Mouse (Mus musculus): ENCODE results near the gene Ube2o.
A peak's percentile ranks its signal among the peaks of the same experiment; 100 is the strongest.

Ube2o gene

DNA sequence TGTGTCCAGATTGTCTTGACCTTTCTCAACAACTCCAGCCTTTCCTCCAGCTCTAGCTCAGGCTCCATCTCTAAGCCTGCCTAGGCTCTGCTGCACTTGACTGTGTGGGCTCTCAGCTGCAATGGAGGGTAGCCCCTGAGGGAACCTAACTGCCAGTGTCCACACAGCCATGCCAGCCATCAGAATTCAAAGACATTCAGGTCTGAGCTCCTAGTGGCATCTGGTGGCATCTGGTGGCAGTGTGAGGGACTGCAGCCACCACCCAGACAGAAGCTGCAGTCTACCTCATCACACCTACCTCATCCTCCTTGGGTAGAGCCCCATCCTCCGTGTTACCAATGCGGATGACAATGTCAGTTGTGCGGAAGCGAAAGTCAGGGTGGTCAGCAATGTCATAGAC is 38.1 kb downstream of the Ube2o start:
- peak; percentile 69 to 70 for DNase-seq (ENCODE audit: low spot score in 2 of 2)

DNA sequence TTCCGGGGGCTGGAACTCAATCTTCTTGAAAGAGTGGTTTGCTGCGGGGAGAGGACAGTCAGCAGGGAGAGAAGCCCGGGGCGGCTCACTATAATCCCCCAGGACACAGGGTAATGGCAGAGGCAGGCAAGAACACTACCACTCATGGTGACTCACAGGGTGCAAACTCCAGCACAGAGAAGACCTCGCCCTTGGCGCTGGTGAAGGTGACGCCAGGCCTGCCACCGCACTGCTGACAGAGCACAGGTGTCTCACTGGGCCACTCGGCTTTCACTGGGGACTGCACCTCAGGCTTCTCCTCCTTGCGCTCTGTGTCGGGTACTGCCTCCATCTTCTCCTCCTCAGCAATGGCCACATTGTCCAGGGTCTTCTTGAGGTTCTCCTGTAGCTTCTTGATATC is 40.1 kb downstream of the Ube2o start:
- no peak for DNase-seq (ENCODE audit: low spot score in 2 of 2)

DNA sequence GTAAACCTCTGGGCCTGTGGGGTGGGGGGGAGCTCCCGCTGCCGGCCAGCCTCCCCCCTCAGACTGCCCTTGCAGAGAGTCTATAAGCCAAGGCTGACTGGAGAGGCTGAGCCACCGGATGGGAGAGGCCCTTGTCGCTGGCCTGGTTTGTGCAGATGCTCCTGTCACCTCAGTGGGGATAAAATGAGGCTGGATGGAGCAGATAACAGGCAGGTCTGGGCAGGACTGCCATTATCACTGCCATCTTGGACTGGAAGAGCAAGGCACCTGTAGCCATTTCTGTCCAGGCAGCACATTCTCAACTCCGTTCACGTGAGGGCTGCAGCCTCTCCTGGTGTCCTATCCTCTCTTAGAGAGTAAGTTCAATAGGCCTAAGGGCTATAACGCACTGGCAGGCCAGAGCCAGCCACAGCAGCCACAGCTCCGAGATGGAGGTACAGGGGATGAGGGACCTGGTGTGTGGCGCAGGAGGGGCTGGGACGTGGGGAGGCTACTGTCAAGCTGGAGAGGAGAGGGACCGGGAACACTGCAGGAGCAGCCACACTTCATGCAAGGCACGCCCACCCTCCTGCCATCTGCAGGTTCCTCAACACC is 43.0 kb downstream of the Ube2o start:
- DNase-seq (ENCODE audit: low spot score in 2 of 2) = no peak

DNA sequence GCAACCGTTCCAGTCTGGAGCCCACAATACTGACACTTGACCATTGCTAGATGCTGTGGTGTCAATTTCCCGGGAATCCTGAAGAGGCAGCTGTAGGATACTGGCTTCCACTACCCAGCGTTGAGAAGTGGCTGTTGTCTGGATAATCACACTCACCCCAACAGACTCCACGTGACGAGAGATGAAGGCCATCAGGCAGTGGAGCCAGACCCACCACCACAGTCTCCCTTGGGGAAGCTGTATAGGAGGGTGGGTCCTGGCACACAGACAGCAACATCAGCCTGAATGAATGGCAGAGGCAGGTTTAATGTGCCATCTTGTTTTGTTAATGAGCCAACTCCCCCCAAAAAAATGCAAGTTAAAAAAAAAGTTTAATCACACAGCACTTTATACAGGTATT is 43.9 kb downstream of the Ube2o start:
- DNase-seq (ENCODE audit: low spot score in 2 of 2) = no peak

DNA sequence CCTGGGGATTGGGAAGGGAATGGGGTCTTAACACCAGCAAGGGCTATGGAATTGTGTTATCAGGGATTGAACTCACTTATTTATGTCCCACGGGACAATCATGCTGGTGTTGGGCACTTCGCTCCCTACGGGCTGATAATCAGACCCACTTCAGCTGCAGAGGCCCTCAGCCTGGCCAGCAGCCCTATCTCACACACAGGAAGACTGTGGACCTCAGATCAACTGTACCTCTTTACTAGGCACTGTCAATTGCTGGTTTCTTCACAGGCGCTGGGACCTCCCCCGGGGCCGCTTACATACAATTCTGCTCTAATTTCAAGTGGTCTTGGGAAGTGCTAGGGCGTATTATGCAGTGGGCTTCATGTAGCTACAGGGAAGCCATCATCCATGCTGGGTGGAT is 44.6 kb downstream of the Ube2o start:
- no peak for DNase-seq (ENCODE audit: low spot score in 2 of 2)

DNA sequence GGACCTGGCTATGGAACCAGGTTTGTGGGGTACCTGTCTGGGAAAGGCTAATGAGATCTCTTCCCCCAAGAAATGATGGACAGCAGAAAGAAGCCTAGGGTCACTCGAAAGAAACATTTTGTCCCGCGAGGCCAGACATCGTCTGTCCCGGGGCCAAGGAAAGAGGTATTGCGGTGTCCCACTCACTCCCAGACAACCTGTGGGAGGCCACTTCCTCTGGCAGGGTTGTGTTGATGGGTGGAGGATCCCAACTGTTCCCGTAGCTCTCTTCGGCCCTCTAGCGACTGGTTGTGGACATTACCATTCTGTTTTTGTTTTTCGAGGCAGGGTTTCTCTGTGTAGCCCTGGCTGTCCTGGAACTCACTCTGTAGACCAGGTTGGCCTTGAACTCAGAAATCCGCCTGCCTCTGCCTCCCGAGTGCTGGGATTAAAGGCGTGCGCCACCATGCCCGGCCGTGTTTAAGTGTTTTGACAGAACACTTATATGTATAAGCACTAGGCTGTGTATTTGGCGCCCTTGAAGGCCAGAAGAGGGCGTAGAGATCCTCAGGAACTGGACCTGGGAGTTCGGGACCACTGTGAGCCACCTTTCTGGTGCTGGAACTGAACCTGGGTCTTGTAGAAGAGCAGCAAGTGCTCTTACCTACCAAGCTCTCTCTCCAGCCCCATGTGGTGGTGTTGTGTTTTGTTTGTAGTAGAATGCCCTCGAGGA is 46.9 kb downstream of the Ube2o start:
- DNase-seq (ENCODE audit: low spot score in 2 of 2) = peak; percentile 73 to 75

DNA sequence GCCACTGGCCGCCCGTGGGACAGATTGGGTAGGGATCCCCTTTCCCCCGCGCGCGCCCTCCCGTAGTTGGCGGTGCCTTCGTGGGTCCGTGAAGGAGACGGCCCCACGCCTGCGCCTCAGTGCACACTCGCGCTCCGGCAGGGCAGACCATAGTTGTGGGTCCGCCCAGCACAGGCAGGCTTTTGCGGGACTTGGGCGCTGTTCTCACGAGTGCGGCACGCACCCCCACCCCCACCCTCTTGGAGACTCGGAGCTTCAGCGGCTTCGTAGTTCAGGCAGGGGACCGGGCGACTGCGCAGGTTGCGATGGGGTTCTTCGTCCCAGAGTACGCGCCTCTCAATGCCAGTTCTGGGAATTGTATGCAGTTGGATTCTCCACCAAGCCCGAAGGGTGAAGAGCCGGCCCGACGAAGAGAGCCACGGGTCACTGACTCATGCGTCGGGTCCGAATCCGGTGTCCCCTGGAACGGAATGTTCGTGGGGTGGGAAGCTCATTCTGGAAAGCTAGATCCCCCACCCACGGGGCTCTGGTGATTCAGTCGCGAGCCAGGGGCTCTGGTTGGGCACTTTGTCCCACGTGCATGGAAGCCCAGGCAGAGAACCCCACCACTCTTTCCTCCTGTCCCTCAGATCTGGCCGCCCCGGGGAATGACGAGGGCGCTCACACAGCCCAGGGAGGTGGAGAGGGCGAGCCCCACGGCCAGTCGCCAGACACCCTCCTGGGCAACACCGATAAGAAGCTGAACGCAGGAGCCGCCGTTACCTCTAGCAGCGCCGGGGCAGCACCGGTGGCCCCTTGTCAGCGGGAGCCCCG is 47.7 kb downstream of the Ube2o start:
- DNase-seq (ENCODE audit: low spot score in 2 of 2) = no peak

DNA sequence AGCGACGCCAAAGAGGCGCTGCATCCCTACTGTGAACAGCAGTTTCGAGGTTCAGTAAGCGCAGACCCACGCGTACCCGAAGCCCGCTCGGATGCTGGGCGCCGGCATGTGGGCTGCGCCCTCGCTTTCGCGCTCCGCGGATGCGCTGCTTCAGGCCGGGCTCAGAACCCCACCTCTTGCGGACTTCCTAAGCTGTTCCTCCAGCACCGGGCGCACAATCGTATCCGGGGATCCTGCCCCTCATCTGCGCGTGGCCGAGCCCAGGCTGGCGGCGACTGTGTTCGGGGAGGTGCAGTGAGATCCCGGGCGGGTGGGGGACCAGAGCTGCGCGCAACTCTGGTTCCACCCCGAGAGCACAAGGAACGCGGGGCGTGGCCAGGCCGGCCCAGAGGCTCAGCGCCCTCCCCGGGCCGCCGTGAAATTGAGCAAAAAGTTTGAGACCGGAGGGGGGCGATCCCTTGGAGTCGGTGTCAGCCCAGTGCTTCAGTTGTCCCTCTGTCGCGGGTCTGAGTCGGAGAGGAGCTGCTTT is 48.4 kb downstream of the Ube2o start:
- peak; percentile 58 to 62 for DNase-seq (ENCODE audit: low spot score in 2 of 2)

DNA sequence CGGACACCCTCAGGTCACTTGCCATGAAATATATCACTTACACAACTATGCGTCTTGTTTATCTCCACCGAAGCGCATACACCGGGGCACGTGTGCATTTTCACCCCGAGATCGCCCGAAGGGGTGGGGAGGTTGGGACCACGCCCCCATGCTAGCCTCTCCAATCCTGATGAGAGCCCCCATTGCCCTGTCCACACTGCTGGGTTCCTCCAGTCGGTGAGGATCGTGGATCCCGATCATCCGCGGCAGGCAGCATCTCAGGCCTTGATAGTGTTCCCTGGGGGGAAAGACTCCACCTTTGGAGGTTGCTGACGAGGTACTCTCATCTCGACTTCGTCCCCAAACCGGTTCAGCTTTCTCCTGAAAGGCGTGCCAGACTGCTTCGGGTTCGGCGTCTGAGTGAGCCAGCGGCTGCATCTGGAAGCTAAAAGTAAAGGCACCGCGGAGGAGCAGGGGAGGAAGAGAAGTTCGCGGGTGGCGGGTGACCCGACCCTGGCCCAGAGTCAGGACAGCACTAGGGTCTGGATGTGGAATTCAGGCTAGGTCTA is 48.9 kb downstream of the Ube2o start:
- no peak for DNase-seq (ENCODE audit: low spot score in 2 of 2)

DNA sequence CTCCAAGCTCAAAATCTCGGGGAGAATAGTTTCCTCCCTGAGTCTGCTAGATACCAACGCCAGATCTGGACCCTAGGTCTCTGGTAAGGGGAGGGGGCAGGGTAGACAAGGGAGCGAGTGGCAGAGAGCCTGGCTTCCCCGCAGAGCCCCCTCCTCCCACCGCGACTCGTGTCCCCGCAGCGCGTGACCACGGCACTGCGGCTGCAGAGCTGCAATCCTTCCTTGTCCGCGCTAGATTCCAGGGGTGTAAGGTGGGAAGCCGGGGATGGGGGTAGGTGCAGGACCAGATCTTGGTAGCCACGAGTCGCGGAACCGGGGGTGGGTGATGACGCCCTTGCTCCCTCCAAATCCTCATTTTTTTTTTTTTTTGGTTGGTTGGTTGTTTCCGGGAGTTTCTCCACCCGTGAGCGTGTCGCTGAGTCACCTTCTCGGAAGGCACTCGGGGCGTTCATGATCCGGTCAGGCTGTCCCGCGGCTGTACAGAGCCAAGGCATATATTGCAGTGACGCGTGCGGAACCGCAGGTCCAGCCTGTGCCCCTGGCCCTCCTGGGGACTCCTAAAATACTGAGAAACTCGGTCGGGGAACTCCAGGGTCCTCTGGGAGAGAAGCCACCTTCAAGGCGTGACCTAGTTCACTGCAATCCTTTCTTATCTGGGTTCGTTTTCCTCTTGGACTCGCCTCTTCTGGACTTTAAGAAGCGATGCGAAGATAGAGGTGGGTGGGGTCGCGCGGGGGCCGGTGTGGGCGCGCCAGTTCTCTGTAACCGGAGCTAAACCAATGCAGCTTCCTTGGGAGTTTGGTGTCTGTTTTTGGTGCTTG is 49.7 kb downstream of the Ube2o start:
- no peak for DNase-seq (ENCODE audit: low spot score in 2 of 2)

DNA sequence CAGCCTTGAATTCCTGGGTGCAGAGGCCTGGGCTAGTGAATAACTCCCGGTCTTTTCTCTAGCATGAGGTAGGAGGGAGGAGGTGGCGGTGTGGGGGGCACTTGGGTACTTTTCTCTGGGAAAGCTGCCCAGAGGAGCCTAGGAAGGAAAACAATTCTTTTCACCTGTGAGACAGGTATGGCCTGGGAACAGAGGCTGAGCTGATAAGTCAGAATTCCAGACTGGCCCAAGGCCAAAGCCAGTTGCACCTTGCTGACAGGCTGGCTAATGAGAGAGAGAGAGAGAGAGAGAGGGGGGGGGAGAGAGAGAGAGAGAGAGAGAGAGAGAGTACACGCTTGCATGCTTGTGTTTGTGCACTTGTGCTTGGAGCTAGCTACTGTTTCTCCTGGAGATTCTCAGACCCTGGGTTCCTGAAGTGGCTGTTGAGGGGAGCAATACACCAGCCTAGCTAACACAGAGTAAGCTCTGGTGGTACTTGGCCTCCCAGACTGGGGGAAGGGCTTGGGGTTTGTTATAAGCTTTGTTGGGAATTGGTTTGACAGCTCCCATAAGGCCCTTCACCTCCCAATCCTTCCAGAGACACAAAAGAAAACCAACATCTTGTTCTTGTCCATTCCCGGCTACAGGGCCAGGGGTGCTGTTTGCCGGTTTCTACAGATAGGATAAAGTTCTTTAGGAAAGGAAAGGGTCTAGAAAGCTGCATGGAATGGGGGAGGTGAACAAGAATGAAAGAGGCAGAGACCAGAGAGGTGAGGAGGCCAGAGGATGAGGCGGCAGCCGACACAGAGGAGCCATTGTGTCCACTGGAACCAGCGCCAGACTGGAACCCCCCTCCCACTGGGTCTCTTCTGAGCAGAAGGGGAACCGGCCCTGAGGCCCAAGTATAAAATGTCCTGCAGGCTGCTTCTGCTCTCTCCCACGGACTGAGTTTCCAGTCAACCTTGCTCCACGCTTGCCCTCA is 50.8 kb downstream of the Ube2o start, which contains the start of gene Sphk1:
Gene Sphk1, plus strand, starts transcription at position 739 of the 961 bp plus-strand sequence.
- DNase-seq (ENCODE audit: low spot score in 2 of 2) = no peak

DNA sequence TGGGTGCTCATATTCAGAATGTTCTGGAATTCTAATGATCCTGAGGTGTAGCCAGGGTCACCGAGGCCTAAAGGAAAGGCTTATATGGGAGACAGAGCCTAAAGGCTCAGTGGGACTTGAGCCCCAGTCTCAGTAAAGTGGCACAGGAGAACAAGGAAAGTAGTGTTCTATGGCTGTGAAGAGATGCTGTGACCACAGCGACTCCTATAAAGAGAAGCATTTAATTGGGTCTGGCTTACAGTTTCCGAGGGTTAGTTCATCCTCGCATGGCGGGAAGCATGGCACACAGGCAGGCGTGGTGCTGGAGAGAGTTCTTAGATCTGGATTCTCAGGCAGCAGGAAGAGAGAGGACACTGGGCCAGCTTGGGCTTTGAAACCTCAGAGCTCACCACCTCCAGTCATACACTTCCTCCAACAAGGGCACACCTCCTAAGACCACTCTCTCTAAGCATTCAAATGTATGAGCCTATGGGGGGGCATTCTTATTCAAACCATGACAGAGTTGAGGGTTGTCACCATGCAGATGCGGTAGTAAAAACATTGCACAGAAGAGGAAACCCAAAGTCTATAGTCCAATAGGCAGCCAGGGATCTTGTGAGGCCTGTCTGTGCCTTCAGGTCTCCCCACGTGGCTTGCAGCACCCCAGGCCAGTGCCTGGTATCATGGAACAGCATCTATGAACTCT is 52.5 kb downstream of the Ube2o start:
- no peak for DNase-seq (ENCODE audit: low spot score in 2 of 2)

DNA sequence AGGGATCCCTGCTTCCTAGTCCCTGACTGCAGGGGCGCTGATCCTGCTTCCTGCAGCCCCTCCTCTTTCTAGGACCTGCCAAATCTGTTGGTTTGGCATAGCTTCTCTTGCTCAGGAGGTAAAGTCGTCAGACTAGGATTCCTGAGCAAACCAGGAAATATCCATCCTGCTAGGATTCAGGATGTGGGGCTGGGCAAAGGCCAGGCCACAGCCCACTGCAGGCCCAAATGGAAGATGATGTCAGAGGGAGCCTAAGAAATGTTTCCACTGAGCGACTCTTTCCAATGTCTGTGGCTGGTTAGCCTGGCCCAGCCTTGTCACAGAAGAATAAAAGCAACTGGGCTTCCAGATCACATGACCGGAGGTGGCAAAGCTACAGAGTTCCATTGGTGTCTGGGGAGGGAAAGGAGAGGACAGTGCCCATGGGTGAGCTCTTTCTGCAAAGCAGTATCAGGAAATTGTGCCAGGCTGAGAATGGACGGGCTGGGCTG is 57.5 kb downstream of the Ube2o start:
- no peak for DNase-seq (ENCODE audit: low spot score in 2 of 2)

DNA sequence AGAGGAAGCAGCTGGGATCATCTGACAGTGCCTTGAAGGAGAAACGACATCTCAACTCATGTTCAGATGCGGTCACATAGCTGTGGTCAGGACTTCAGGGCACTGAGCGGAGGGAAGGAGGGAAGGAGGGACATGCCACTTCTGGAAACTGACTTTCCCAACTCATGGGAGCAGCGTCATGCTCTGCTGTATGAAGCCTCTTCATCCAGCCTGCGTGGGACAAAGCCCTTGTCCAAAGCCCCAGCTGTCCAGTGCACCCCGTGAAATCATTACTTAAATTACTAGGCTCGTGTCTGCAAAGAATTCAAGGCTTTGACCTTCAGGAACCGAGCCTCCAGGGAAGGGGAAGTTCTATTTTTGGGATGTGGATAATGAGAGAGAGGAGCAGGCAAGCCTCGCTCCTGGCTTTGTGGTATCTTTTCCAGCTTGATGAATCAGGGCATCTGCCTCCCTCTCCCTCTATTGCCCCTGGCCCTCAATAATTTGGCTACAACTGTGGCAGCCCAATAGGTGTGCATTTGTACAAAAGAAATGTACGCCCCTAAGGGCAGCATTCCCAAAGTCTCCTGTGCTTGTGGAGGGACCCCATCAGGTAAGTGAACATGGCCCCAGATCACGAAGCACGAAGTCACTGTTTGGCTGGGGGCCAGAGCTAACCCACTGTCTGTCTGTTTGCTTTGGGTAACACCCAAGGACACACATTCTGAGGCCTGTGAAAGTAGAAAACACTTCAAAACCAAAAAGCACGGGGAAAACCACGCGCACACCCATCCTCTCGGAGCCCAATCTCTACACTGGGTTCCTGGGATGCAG is 58.2 kb downstream of the Ube2o start:
- DNase-seq (ENCODE audit: low spot score in 2 of 2) = no peak

DNA sequence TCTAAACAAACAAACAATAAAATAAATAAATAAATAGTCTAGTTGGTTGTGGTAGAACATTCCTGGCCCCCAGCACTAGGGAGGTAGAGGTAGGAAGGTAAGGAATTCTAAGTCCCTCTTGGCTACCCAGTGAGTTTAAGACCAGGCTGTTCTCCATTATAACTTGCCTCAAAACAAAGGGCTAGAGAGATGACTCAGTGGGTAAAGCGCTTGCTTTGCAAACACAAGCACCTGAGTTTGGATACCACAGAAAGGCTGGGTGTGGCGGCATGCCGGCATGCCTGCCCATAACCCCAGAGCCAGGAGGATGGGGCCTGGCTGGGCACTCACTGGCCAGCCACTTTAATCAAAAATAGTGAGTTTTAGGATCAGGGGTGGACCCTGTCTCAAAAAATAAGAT is 59.2 kb downstream of the Ube2o start:
- no peak for DNase-seq (ENCODE audit: low spot score in 2 of 2)

DNA sequence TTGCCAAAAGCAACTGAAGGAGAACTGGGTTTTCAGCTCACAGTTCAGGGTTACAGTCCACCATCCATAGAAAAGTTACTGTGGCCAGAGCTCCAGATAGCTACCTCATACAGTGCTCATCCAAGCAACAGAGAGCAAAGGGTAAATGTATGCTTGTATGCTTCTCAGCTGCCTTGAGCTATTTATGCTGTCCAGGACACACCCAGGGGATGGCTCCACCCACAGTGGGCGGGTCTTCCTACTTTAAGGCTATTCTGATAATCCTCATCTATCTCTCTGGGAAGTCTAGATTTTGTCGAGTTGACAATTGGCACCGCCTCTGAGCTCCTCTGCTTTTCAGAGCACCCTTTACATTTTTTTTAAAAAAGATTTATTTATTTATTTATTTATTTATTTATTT is 60.1 kb downstream of the Ube2o start:
- DNase-seq (ENCODE audit: low spot score in 2 of 2) = no peak

DNA sequence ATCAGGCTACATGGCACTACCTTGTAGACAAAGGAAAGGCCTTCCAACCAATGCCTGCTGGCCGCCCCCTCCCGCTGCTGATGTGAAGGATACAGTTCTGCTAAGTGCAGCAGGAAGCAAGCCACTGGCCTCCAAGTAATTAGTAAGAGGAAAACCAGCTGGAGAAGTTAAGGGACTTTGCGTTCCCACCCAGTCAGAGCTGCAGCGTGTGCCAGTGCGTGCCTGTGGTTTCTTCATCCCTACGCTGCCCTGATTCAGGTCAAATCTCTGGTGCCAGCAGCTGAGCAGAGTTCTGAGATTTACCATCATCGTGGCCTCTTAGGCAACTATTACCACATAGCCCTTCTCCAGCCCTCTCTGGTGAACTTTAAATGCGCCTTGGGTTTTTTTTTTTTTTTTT is 62.8 kb downstream of the Ube2o start:
- no peak for DNase-seq (ENCODE audit: low spot score in 2 of 2)

DNA sequence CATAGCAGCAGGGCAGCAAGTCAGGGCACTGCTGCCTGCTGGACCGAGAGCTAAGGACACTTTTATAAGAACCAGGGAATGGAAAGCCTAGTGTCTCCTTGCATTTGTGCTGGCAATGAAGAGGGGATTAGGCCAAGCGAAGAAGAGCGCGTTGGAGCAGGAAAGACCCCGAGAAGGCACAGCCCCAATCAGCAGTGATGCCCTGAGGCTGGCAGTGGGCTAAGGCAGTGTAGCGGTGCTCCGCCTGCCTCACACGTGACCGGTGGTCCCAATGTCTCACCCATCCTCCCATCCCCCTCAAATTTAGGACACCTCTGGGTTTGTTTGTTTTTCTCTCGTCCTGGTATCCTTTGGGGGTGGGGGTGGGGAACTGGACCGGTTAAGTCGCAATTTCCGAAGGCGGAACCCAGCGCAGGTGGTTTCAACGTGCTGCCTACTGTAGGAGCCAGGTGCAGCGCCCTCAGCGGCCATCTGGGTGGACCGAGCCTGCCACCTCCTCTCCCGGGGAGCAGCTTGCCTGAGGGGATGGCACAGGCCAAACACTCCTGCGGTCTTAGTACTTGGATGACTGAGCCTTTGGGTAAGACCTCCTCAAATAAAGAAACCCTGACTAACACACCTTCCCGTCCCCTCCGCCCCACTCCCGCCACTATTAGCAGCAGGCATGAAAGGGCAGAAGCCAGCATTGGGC is 65.8 kb downstream of the Ube2o start:
- DNase-seq (ENCODE audit: low spot score in 2 of 2) = no peak
